Mouse (Mus musculus) CD4-positive, CD25-positive, alpha-beta regulatory T cell, adult 9 weeks (primary cell): Measurements from ENCODE around the gene Ino80e. TPM values are rescaled to one million over a fixed set of nuclear protein-coding genes. Genes with fewer than 3 reads are reported as not detected.

ENCODE experiments used
- polyA plus RNA-seq: library from polyadenylated mRNA; unstranded; fragments of 100-300 nt; shearing (Covaris generic); gene quantifications from one replicate; pipeline ENCODE4 v1.2.1, GENCODE M21; 2017

Gene Ino80e
- polyA plus RNA-seq, result 113 TPM

DNA sequence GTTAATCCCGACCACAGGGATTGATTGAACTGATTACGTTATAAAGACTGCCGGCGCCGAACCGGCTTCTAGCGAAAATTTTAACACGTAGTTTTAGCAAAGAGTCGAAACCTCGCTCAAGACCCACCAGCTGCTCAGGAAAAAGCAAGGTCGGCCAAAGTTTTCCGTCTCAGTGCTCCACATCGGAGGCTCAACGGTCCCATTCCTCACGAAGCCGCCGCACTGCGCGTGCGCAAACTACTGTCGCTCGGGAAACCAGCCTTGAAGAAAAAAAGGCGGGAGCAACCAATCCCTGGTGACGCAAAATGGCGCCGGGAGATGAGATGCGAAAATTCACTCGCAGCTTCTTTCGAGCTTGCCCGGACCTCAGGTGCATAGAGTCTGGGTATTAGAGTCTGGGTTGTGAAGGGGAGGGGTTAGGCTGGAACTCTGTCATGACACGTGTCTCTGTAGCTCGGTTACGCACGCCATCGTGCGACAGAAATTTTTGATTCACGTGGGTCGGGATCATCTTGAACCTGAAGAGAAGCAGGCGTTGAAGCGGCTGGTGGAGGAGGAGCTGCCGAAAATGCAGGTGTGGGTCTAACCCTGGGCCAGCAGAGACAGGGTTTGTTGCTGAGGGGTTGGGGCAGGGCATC is at the start of gene Ino80e:
Gene Ino80e (minus strand): TSS at position 231 of the 638 bp plus-strand sequence.

DNA sequence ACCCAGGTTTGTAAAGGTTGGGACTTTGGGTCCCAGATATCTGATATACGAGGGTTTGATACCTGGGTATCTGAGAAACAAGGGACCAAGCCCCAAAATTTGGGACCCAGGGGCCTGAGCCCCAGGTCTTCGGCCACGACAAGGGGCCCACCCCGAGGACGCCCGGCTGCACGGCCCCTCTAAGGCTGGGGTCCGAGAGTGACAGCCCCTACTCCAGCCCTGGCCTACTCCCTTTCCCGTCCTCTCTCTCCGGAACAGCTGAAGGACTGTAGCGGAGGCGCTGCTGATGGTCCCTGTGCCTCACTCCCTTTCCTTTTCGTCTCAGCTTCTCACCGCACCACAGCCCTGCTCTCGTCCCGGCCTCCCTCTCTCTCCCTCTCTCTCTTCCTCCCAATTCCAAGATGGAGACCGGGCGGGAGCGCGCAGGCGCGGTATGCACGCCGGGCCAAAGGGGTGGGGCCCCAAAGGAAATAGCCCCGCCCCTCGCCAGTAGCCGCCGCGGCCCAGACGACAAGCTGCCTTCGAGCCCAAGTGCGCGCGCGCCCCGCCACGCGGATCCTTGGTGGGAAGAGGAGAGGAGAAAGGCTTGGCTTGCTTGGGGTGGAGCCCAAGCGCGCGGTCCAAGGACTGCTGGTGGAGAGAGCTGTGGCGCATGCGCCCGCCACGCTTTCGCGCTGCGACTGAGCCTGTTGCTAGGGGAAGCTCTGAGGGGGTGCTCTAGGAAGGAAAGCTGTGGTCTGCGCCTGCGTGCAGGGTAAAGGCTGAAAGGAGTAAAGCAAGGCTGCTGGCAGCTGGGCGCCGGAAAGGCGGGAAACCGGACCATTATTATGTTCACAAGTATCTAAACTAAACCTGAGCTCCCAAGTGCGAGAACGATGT is 22.3 kb upstream of the Ino80e start, which contains the start of gene Taok2:
Gene Taok2 (minus strand): TSS at position 418 of the 879 bp plus-strand sequence.

DNA sequence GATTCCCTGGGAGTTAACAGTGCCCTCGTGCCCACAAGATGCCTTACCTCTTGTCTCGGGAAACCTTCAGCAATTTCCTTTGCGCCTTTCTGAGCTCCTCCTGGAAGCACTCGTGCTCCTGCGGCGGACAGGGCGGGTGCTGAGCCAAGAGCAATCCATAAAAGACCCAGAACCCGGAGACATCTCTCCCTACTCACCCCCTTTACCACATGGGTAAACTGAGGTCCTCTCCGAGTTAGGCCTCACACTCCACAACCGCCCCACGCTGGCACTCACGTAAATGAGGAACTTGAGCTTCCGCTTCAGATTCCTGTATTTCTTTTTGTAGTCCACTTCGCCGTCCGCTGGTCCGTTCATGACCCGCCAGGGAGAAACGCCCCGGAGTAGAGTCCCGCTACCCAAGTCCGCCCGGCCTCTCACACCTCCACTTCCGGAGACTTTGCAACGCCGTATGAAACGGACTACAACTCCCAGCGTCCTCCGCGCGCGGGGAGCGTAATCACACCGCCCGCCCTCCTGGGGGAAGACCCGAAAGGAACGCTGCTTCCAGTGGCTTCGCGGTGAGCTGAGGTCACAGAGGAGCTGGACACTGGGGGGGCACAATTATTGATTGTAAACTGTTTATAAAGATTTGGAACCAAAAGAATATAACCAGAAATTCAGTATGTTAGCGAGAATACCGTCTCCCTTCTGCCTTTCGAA is 597 bp downstream of the Ino80e start, which contains the start of gene Hirip3:
Gene Hirip3 (plus strand): TSS at position 544 of the 702 bp plus-strand sequence.

DNA sequence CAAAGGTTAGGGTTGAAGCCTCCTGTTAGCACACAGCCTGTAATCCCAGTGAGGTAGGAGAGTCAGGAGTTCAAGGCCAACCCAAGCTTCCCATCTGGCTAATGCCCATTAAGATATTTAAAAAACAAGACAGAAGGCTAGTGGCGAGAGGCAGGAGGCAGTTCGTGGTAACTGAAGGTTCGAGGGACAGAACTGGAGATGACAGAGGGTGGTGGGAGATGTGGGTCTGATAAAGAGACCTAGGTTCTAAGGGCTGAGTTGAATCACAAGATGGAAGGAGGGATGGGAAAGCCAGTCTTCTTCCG is 15.1 kb downstream of the Ino80e start, which contains the start of gene Doc2a:
Gene Doc2a (plus strand): TSS at position 301 of the 305 bp plus-strand sequence.

DNA sequence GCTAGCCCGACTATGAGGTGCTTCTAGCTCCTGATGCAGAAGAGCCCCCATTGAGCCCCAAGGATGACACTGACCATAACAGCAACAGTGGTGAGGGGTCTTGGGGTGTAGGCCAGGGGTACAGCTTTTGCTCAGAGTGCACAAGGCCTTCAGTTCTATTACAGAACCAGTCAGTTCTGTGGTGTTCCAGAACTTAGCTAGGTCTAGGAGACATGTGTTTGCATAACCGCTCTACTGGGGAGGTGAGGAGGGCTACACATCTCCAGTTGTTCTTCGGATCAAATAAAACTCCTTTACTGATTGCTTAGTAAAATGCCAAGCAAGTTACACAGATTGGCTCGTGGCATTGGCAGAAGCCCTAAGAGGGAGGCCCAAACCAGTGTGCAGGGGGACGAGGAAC is 30.6 kb downstream of the Ino80e start, which contains the start of gene 4930451I11Rik:
Gene 4930451I11Rik (minus strand): TSS at position 101 of the 400 bp plus-strand sequence.

Other genes with a start within 250 kb of the Ino80e start
- not detected for gene Nupr1, start 231.5 kb downstream of the Ino80e start, polyA plus RNA-seq
- 132 TPM for gene Sgf29, start 213.1 kb downstream of the Ino80e start, polyA plus RNA-seq
- gene Sult1a1, start 185.9 kb downstream of the Ino80e start, polyA plus RNA-seq, result 1.4 TPM
- gene Bola2, start 167.0 kb downstream of the Ino80e start, polyA plus RNA-seq, result 153 TPM
- 10.8 TPM for gene Slx1b, start 166.6 kb downstream of the Ino80e start, polyA plus RNA-seq
- 3,709 TPM for gene Coro1a, start 154.6 kb downstream of the Ino80e start, polyA plus RNA-seq
- gene Mapk3, start 102.8 kb downstream of the Ino80e start, polyA plus RNA-seq, result 37.7 TPM
- 1.9 TPM for gene Gdpd3, start 96.0 kb downstream of the Ino80e start, polyA plus RNA-seq
- gene Ypel3, start 85.4 kb downstream of the Ino80e start, polyA plus RNA-seq, result 201 TPM
- 4.0 TPM for gene Tbx6, start 80.9 kb downstream of the Ino80e start, polyA plus RNA-seq
- 333 TPM for gene Ppp4c, start 69.9 kb downstream of the Ino80e start, polyA plus RNA-seq
- gene Fam57b, start 64.7 kb downstream of the Ino80e start, polyA plus RNA-seq, result not detected
- gene 4930451I11Rik, start 30.7 kb downstream of the Ino80e start, polyA plus RNA-seq, result not detected
- gene Doc2a, start 15.0 kb downstream of the Ino80e start, polyA plus RNA-seq, result not detected
- 10.6 TPM for gene Hirip3, start 405 bp downstream of the Ino80e start, polyA plus RNA-seq
- 53.3 TPM for gene Taok2, start 22.3 kb upstream of the Ino80e start, polyA plus RNA-seq
- 58.9 TPM for gene Tmem219, start 60.5 kb upstream of the Ino80e start, polyA plus RNA-seq
- 9.7 TPM for gene Kctd13, start 66.5 kb upstream of the Ino80e start, polyA plus RNA-seq
- gene Asphd1, start 87.2 kb upstream of the Ino80e start, polyA plus RNA-seq, result 0.19 TPM
- 0.66 TPM for gene Sez6l2, start 88.2 kb upstream of the Ino80e start, polyA plus RNA-seq
- gene Cdipt, start 113.5 kb upstream of the Ino80e start, polyA plus RNA-seq, result 326 TPM
- gene Cdiptos, start 113.7 kb upstream of the Ino80e start, polyA plus RNA-seq, result 2.2 TPM
- gene Mvp, start 152.2 kb upstream of the Ino80e start, polyA plus RNA-seq, result 51.3 TPM
- gene Pagr1b, start 154.1 kb upstream of the Ino80e start, polyA plus RNA-seq, result 2.1 TPM
- gene Pagr1a, start 155.0 kb upstream of the Ino80e start, polyA plus RNA-seq, result 148 TPM
- 28.1 TPM for gene Gm42742, start 158.7 kb upstream of the Ino80e start, polyA plus RNA-seq
- gene Prrt2, start 158.8 kb upstream of the Ino80e start, polyA plus RNA-seq, result 17.3 TPM
- gene Maz, start 164.7 kb upstream of the Ino80e start, polyA plus RNA-seq, result 19.6 TPM
- gene Kif22, start 180.1 kb upstream of the Ino80e start, polyA plus RNA-seq, result 11.8 TPM
- gene Zg16, start 225.0 kb upstream of the Ino80e start, polyA plus RNA-seq, result not detected
- gene AI467606, start 229.0 kb upstream of the Ino80e start, polyA plus RNA-seq, result 452 TPM